Mouse (Mus musculus) brain, embryonic 14.5 days (tissue): Measurements from ENCODE around the gene Atp5e.

Experiments used
- CTCF ChIP-seq: fragments of 200-500 bp; IDR thresholded peaks from 2 replicates; pipeline ENCODE4 v1.5.1; 2012; ENCODE audit warnings: inconsistent platforms, mild to moderate bottlenecking, moderate library complexity, borderline replicate concordance; ENCODE audit not compliant: insufficient read depth, insufficient read length; ENCODE audit errors: extremely low read depth
- POLR2A ChIP-seq: fragments of 200-500 bp; IDR thresholded peaks from 2 replicates; pipeline ENCODE4 v1.6.1; 2012; ENCODE audit warnings: mild to moderate bottlenecking, inconsistent platforms, borderline replicate concordance; ENCODE audit not compliant: poor library complexity, insufficient read depth, insufficient read length, severe bottlenecking; ENCODE audit errors: extremely low read depth

DNA sequence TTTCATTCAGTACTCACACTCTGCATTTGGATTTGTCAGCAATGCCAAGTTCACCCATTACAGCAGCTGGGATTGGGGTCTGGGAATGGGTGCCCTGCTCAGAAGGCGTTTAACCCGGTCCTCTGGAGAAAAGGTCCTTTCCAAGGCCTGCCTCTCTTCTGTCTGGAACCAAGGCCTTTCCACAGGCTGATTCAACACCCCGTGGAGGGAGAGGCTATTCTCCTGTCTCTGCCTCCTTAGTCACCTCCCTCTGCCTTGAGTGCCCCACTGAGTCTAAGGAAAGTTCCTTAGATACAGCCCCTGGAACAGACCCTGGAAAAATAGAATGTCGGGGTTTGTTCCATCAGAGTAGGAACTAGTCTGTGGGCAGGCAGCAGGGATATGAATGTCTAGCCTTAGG is 15.5 kb downstream of the Atp5e start:
- TF ChIP-seq POLR2A (no peak), CTCF (no peak)
